Mouse (Mus musculus): ENCODE results near the gene Herc3. TPM values are rescaled to one million over a fixed set of nuclear protein-coding genes. Genes with fewer than 3 reads are reported as not detected.

The Herc3 gene
- polyA plus RNA-seq, 1 experiment = 0.05 TPM

DNA sequence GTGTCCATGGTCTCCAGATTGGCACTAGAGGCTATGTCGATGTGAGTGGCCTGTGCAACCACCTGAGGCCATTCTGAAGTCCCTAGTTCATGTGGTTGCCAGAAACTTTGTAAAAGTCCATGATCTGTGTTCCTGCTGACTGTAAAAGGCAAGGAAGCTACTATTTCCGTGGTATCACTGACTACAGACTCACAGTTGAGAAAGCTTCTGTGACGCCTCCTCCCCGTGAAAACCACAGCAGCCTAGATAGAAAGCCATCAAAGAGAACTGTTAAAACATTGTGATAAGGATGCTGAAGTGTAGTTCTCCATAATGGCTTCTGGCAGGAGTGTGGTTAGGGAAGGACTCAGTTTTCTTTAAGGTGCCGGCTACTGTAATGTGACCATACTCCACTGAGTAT lies 49.6 kb downstream of the Herc3 start:
- Histone ChIP-seq H3K36me3 (ENCODE audit: control insufficient read depth) (peaks cover 4% of the 10 kb centered on the region), H3K27me3 (ENCODE audit: control insufficient read depth) (no peaks in the 10 kb centered on the region), H3K9me3 (ENCODE audit: control insufficient read depth, low read length) (no peaks in the 10 kb centered on the region), H3K4me3 (replicated peaks) (no peak overlapping the region), H3K4me1 (ENCODE audit: control insufficient read depth) (no peaks in the 10 kb centered on the region)
- TF ChIP-seq GATA1 (IDR thresholded peaks at IDR 0.05; ENCODE audit: low read length) (no peak), TAL1 (IDR thresholded peaks at IDR 0.05; ENCODE audit: low read length) (no peak)

DNA sequence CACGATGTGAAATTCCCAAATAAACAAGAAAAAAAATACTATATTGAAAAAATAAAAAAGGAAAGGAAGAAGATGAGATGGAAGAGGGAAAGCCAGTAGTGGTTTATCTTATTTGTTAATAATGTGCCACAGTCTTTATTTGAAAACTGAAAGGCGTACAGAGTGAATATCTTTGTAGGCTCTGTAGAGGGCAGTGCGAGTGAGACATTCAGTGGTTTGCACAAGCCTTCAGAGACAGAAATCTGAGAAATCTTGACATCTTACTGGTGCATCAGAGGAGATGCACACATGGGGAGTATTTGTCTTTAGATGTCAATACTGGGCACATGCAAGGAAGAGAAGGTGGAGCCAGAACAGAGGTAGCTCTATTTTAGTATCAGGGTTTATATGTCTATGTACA lies 50.1 kb downstream of the Herc3 start:
- peaks cover 4% of the 10 kb centered on the region for H3K36me3 ChIP-seq (ENCODE audit: control insufficient read depth)
- H3K4me3 ChIP-seq (replicated peaks) = no peak overlapping the region
- no peaks in the 10 kb centered on the region for H3K9me3 ChIP-seq (ENCODE audit: control insufficient read depth, low read length)
- no peaks in the 10 kb centered on the region for H3K27me3 ChIP-seq (ENCODE audit: control insufficient read depth)
- TF ChIP-seq TAL1 (IDR thresholded peaks at IDR 0.05; ENCODE audit: low read length) (no peak), GATA1 (IDR thresholded peaks at IDR 0.05; ENCODE audit: low read length) (no peak)
- H3K4me1 ChIP-seq (ENCODE audit: control insufficient read depth) = no peaks in the 10 kb centered on the region

DNA sequence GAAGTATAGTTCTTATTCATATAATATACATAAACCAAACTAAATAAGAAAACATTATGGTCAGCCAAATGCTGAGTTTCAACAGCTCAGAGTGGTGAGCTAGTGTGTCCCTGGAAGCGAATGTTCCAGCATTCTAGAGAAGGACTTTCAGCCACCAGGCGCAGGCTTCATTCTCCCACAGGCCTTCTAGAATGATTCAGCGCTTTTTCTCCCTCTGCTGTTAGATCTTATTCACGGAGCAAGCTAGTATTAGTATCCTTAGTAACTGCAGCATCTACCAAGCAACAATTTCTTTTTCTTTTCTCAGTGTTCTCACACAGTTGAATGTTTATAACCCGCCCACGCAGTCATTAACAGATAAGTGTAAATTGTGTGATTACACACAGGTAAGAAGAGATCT lies 51.0 kb downstream of the Herc3 start:
- H3K9me3 ChIP-seq (ENCODE audit: control insufficient read depth, low read length) = no peaks in the 10 kb centered on the region
- H3K27me3 ChIP-seq (ENCODE audit: control insufficient read depth) = no peaks in the 10 kb centered on the region
- TF ChIP-seq GATA1 (IDR thresholded peaks at IDR 0.05; ENCODE audit: low read length) (no peak), TAL1 (IDR thresholded peaks at IDR 0.05; ENCODE audit: low read length) (no peak)
- no peaks in the 10 kb centered on the region for H3K4me1 ChIP-seq (ENCODE audit: control insufficient read depth)
- no peak overlapping the region for H3K4me3 ChIP-seq (replicated peaks)
- H3K36me3 ChIP-seq (ENCODE audit: control insufficient read depth) = peaks cover 4% of the 10 kb centered on the region

DNA sequence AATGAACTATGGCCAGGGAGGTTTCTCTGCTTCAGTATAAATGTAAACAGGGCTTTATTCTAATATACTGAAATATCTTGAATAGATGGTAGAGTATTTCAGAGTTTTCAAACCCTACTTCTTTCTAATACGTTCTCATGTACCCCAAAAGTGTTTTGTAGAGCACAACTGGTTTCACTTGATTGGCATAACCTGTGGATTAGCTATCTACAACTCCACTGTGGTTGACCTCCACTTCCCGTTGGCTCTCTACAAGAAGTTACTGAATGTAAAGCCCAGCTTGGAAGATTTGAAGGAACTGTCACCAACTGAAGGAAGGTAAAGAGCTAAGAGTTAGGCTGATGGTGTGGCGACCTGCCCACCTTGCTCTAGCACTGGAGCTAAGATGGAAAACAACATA lies 58.7 kb downstream of the Herc3 start:
- Histone ChIP-seq H3K4me3 (replicated peaks) (no peak overlapping the region), H3K9me3 (ENCODE audit: control insufficient read depth, low read length) (no peaks in the 10 kb centered on the region), H3K27me3 (ENCODE audit: control insufficient read depth) (no peaks in the 10 kb centered on the region), H3K4me1 (ENCODE audit: control insufficient read depth) (no peaks in the 10 kb centered on the region), H3K36me3 (ENCODE audit: control insufficient read depth) (peaks cover 2% of the 10 kb centered on the region; the same call in 1 of the 2 replicates)
- no peak for TF ChIP-seq TAL1 (IDR thresholded peaks at IDR 0.05; ENCODE audit: low read length)
- TF ChIP-seq GATA1 (IDR thresholded peaks at IDR 0.05; ENCODE audit: low read length) = no peak

DNA sequence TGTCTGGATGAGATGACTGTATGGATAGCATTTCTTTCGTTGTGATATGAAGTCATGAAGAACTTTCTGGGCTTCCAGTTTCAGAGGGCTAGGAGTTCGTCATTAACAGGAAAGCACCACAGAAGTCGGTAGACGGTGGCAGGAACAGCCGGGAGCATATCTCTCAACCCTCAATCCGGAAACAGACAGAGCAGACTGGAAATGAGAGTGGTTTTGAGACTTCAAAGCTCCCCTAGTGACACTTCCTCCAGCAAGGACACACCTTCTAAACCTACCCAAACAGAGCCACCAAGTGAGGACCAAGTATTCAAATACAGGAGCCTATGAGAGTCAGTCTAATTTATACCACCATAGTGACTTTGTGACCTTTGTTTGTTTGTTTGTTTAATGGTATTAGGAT lies 62.0 kb downstream of the Herc3 start:
- TF ChIP-seq TAL1 (IDR thresholded peaks at IDR 0.05; ENCODE audit: low read length) (no peak), GATA1 (IDR thresholded peaks at IDR 0.05; ENCODE audit: low read length) (no peak)
- no peak overlapping the region for H3K4me3 ChIP-seq (replicated peaks)
- no peaks in the 10 kb centered on the region for H3K4me1 ChIP-seq (ENCODE audit: control insufficient read depth)
- H3K27me3 ChIP-seq (ENCODE audit: control insufficient read depth) = no peaks in the 10 kb centered on the region
- H3K36me3 ChIP-seq (ENCODE audit: control insufficient read depth) = peaks cover 2% of the 10 kb centered on the region; the same call in 1 of the 2 replicates
- no peaks in the 10 kb centered on the region for H3K9me3 ChIP-seq (ENCODE audit: control insufficient read depth, low read length)

DNA sequence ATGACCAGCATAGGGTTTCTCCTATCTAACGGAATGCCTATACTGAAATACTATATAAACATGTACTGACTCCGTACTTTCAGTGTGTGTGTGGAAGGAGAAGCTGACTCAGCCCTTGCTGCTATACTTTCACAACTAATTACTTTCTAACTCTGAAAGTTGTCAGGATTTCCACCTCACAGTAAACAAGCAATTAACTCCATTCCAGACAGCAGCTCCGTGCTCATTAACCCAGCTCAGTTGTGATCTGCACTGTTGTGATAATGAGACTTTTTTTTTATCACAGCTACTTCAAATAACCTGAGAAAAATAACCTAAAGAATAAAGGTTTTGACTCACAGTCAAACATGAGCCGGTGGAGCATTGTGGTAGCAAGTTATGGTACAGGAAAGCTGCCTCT lies 63.7 kb downstream of the Herc3 start:
- no peaks in the 10 kb centered on the region for H3K9me3 ChIP-seq (ENCODE audit: control insufficient read depth, low read length)
- no peaks in the 10 kb centered on the region for H3K27me3 ChIP-seq (ENCODE audit: control insufficient read depth)
- no peak for TF ChIP-seq TAL1 (IDR thresholded peaks at IDR 0.05; ENCODE audit: low read length)
- TF ChIP-seq GATA1 (IDR thresholded peaks at IDR 0.05; ENCODE audit: low read length) = no peak
- peaks cover 2% of the 10 kb centered on the region; the same call in 1 of the 2 replicates for H3K36me3 ChIP-seq (ENCODE audit: control insufficient read depth)
- no peak overlapping the region for H3K4me3 ChIP-seq (replicated peaks)
- H3K4me1 ChIP-seq (ENCODE audit: control insufficient read depth) = no peaks in the 10 kb centered on the region

DNA sequence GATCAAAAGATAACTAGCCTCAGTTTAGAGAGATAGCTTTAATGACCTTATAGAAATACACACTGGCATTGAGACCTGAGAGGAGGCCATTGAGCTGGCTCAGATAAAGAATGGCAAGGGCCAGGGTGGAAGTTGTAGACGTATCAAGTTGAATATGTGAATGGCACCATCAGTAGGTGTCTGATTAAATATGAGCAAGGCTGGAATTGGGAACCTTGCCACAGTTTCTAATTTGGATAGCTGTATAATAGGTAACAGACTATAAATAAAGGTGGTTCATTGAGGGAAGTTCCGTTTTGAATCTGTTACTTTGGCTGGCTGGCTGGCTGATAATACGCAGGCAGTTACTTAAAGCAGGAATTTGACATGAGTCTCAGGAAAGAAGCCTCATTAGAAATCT lies 65.4 kb downstream of the Herc3 start:
- no peaks in the 10 kb centered on the region for H3K4me1 ChIP-seq (ENCODE audit: control insufficient read depth)

DNA sequence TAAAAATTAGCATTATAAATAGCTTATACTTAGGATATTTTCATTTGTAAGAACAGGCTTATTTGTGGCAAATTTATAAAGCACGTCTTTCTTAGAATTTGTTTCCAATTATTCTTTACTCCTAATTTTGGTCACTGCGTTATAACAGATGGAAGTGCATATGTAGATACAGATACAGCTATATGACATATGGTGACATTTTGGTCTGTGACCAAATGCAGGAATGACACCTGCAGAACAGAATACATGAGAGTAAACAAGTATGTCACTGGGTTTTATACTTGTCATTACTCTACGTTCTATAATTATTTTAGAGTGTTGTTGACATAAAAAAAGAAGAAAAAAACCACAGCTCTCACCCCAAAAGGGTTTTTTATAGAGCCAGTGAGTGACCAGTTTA lies 67.8 kb downstream of the Herc3 start:
- no peaks in the 10 kb centered on the region for H3K27me3 ChIP-seq (ENCODE audit: control insufficient read depth)
- H3K36me3 ChIP-seq (ENCODE audit: control insufficient read depth) = no peaks in the 10 kb centered on the region
- TF ChIP-seq GATA1 (IDR thresholded peaks at IDR 0.05; ENCODE audit: low read length) = no peak
- TF ChIP-seq TAL1 (IDR thresholded peaks at IDR 0.05; ENCODE audit: low read length) = no peak
- H3K4me3 ChIP-seq (replicated peaks) = no peak overlapping the region
- H3K9me3 ChIP-seq (ENCODE audit: control insufficient read depth, low read length) = no peaks in the 10 kb centered on the region
- H3K4me1 ChIP-seq (ENCODE audit: control insufficient read depth) = no peaks in the 10 kb centered on the region

More for the DNA sequence above, 65.4 kb downstream of the Herc3 start:
- no peaks in the 10 kb centered on the region for H3K9me3 ChIP-seq (ENCODE audit: control insufficient read depth, low read length)
- no peak overlapping the region for H3K4me3 ChIP-seq (replicated peaks)
- TF ChIP-seq TAL1 (IDR thresholded peaks at IDR 0.05; ENCODE audit: low read length) (no peak), GATA1 (IDR thresholded peaks at IDR 0.05; ENCODE audit: low read length) (no peak)
- H3K27me3 ChIP-seq (ENCODE audit: control insufficient read depth) = no peaks in the 10 kb centered on the region
- H3K36me3 ChIP-seq (ENCODE audit: control insufficient read depth) = no peaks in the 10 kb centered on the region

DNA sequence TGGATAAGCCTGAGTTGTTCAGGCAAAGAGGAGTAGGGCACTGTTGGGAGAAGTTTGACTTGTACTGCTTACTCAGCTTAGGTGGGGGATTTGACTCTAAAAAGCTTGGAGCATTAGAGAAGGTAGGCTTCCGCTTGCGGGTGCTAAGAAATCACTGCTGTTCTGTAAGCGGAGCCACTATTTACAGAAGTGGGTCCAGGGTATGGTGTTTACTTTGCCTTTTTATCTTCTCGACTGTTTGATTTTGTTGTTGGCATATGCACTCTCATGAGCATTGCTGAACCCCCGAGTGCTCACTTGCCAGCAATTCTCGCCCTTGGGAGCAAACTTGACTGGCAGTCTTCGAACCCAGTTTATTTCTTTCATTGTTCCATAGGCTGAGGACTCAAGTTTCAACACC lies 69.3 kb downstream of the Herc3 start:
- no peak for TF ChIP-seq GATA1 (IDR thresholded peaks at IDR 0.05; ENCODE audit: low read length)
- TF ChIP-seq TAL1 (IDR thresholded peaks at IDR 0.05; ENCODE audit: low read length) = no peak
- no peaks in the 10 kb centered on the region for H3K4me1 ChIP-seq (ENCODE audit: control insufficient read depth)
- no peaks in the 10 kb centered on the region for H3K27me3 ChIP-seq (ENCODE audit: control insufficient read depth)
- H3K4me3 ChIP-seq (replicated peaks) = no peak overlapping the region
- no peaks in the 10 kb centered on the region for H3K36me3 ChIP-seq (ENCODE audit: control insufficient read depth)
- H3K9me3 ChIP-seq (ENCODE audit: control insufficient read depth, low read length) = no peaks in the 10 kb centered on the region

DNA sequence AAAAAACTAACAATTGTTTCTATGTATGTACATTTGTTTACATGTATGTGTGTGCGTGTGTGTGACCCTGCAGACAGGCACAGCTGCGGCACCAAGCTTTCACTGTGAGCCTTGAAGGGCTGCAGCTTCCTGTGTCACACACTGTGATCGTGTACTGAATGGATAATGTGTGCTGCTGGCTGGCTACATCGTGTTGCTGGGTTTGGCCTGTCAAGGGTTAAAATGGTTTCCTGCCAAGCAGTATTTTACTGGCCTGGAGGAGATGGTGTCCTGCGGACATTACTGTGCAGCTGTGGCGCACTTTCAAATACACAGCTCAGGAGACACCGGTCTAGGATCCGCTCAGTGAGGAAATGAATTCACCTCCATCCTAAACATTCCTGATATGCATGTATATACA lies 71.9 kb downstream of the Herc3 start:
- Histone ChIP-seq H3K4me1 (ENCODE audit: control insufficient read depth) (no peaks in the 10 kb centered on the region), H3K27me3 (ENCODE audit: control insufficient read depth) (peaks cover 14% of the 10 kb centered on the region), H3K4me3 (replicated peaks) (no peak overlapping the region), H3K9me3 (ENCODE audit: control insufficient read depth, low read length) (peaks cover 3% of the 10 kb centered on the region; the same call in 1 of the 2 replicates), H3K36me3 (ENCODE audit: control insufficient read depth) (no peaks in the 10 kb centered on the region)
- no peak for TF ChIP-seq GATA1 (IDR thresholded peaks at IDR 0.05; ENCODE audit: low read length)
- no peak for TF ChIP-seq TAL1 (IDR thresholded peaks at IDR 0.05; ENCODE audit: low read length)
